Mouse (Mus musculus): ENCODE data around the gene Olfml2a. TPM values are rescaled to one million over a fixed set of nuclear protein-coding genes. Genes with fewer than 3 reads are reported as not detected.

The Olfml2a gene
- total RNA-seq, 2 experiments from 2014 or later, result 1.3 to 1.5 TPM

GRCm38 (mm10) chr2:38925171-38926080 is 6.4 kb upstream of the Olfml2a start:
- no peak for DNase-seq (ENCODE audit: low spot score in 2 of 2)
- Histone ChIP-seq H3K4me3 (peak overlapping the region; percentile 67), H3K27ac (peak overlapping the region; percentile 91)
- TF ChIP-seq CTCF (conservative IDR thresholded peaks at IDR 0.05), result no peak

- TF ChIP-seq CTCF (conservative IDR thresholded peaks at IDR 0.05), result peak; percentile 47
- peak; percentile 93 for DNase-seq (ENCODE audit: low spot score in 2 of 2)
- peak overlapping the region; percentile 67 for H3K4me3 ChIP-seq
- peak overlapping the region; percentile 91 for H3K27ac ChIP-seq
Measured at GRCm38 (mm10) chr2:38926145-38926891, 5.5 kb upstream of the Olfml2a start.

- Histone ChIP-seq H3K27ac (peak within 1 kb of the TSS; percentile 91), H3K4me3 (peak within 1 kb of the TSS; percentile 67)
- DNase-seq (ENCODE audit: low spot score in 2 of 2), result peak; percentile 36 to 70
Measured at GRCm38 (mm10) chr2:38927115-38927979, 4.4 kb upstream of the Olfml2a start, which contains the start of gene Nr6a1. TSS of gene Nr6a1 (minus strand) at chr2:38927688.

DNA sequence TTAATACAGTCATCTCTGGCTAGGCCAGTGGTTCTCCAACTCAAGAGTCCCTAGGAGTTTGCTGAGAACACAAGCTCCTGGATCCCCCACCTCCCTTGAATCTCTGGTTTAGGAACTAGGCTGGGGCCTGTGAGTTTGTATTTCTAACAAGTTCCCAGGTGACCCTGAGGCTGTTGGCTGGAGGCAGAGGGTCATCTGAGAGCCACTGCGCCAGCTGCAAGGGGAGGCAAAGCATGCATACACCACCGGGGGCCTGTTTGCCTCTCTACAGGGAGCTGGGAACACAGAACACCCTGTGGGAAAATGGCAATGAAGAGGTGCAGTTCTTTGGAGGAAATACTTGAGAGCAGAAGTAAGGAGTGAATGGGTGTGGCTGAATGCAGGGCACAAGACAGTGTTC is 1.5 kb upstream of the Olfml2a start:
- no peak overlapping the region for H3K4me3 ChIP-seq
- no peak for TF ChIP-seq CTCF (conservative IDR thresholded peaks at IDR 0.05)
- no peak for DNase-seq (ENCODE audit: low spot score in 2 of 2)
- no peak overlapping the region for H3K27ac ChIP-seq

More at GRCm38 (mm10) chr2:38927115-38927979, 4.4 kb upstream of the Olfml2a start, which contains the start of gene Nr6a1:
- peak; percentile 80 for TF ChIP-seq CTCF (conservative IDR thresholded peaks at IDR 0.05)

- DNase-seq (ENCODE audit: low spot score in 2 of 2), result no peak
- TF ChIP-seq CTCF (conservative IDR thresholded peaks at IDR 0.05), result no peak
- Histone ChIP-seq H3K4me3 (no peak overlapping the region), H3K27ac (no peak overlapping the region)
Measured at GRCm38 (mm10) chr2:38933931-38934330, 2.2 kb downstream of the Olfml2a start.

GRCm38 (mm10) chr2:38934936-38935335 is 3.2 kb downstream of the Olfml2a start:
- Histone ChIP-seq H3K27ac (no peak overlapping the region), H3K4me3 (no peak overlapping the region)
- TF ChIP-seq CTCF (conservative IDR thresholded peaks at IDR 0.05), result no peak
- DNase-seq (ENCODE audit: low spot score in 2 of 2), result no peak

GRCm38 (mm10) chr2:38936721-38937378 is 5.1 kb downstream of the Olfml2a start:
- Histone ChIP-seq H3K4me3 (no peak overlapping the region), H3K27ac (no peak overlapping the region)
- DNase-seq (ENCODE audit: low spot score in 2 of 2), result no peak
- TF ChIP-seq CTCF (conservative IDR thresholded peaks at IDR 0.05), result no peak

- TF ChIP-seq CTCF (conservative IDR thresholded peaks at IDR 0.05), result no peak
- Histone ChIP-seq H3K27ac (no peak overlapping the region), H3K4me3 (no peak overlapping the region)
- no peak for DNase-seq (ENCODE audit: low spot score in 2 of 2)
Measured at GRCm38 (mm10) chr2:38937396-38937795, 5.6 kb downstream of the Olfml2a start.

DNA sequence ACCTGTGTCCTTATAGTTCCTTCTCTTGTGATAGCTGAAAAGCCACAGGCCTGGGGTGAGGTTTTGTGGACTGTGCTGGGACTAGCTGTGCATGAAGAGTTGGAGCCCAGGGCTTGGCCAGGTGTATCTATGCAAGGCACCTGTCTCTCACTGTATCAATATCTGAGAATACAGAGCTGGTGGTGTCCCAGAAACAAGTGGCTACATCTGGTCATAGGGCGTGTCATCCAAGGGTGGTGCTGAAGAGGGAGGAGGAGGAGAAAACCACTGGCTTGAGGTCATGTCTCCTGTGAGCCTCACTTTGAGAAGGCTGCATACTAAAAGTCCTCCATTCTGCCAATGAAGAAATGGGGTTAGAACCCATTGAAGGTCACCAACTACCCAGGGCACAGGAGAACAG is 6.2 kb downstream of the Olfml2a start:
- DNase-seq (ENCODE audit: low spot score in 2 of 2), result no peak
- no peak overlapping the region for H3K27ac ChIP-seq
- TF ChIP-seq CTCF (conservative IDR thresholded peaks at IDR 0.05), result no peak
- H3K4me3 ChIP-seq, result no peak overlapping the region

GRCm38 (mm10) chr2:38939047-38939446 is 7.3 kb downstream of the Olfml2a start:
- DNase-seq (ENCODE audit: low spot score in 2 of 2), result no peak
- no peak overlapping the region for H3K27ac ChIP-seq
- H3K4me3 ChIP-seq, result no peak overlapping the region
- TF ChIP-seq CTCF (conservative IDR thresholded peaks at IDR 0.05), result peak; percentile 56

DNA sequence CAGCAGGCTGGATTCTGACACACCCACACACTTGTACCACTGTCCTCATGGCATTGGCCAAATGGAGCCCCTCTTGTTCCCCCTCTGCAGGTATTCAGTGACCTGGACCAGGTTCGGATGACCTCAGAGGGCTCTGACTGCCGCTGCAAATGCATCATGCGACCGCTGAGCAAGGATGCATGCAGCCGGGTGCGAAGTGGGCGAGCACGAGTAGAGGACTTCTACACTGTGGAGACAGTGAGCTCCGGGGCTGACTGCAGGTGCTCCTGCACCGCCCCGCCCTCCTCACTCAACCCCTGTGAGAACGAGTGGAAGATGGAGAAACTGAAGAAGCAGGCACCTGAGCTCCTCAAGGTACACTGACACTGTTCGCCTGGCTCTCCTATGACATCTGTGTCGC is 9.6 kb downstream of the Olfml2a start:
- DNase-seq (ENCODE audit: low spot score in 2 of 2), result no peak
- TF ChIP-seq CTCF (conservative IDR thresholded peaks at IDR 0.05), result no peak
- Histone ChIP-seq H3K27ac (no peak overlapping the region), H3K4me3 (no peak overlapping the region)

DNA sequence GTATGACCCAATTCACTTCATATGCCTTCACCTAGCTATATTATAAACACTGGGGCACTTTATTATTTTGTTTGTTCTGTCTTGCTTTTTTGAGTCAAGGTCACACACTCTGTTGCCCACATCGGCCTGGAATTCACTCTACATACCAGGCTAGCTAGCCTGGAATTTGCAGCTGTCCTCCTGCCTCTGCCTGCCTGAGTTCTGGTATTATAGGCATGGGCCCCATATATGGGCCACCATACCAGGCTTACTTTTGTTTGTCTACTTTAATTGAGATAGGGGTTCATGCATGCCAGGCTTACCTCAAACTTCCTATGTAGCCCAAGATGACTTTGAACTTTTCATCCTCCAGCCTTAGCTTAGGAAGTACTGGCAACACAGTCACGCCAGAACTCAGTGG is 10.1 kb downstream of the Olfml2a start:
- DNase-seq (ENCODE audit: low spot score in 2 of 2), result no peak
- Histone ChIP-seq H3K27ac (no peak overlapping the region), H3K4me3 (no peak overlapping the region)
- no peak for TF ChIP-seq CTCF (conservative IDR thresholded peaks at IDR 0.05)
